Mouse (Mus musculus) gastrocnemius, adult 8-10 months (tissue): ENCODE results near the gene Cand1. TPM values are rescaled to one million over a fixed set of nuclear protein-coding genes. Genes with fewer than 3 reads are reported as not detected.

Source experiments
- DNase-seq, 2 experiments: peaks; one replicate each; pipeline ENCODE4 v3.0.0; 2022; ENCODE audit warnings: low spot score in 2 of 2
- total RNA-seq, 4 experiments: library from RNA; stranded (reverse); gene quantifications; 2 replicates each; pipeline ENCODE4 v1.2.4; 2022

Gene Cand1
- total RNA-seq: 10 to 100 TPM; 12.9 to 18.1 (median 14.4) TPM

DNA sequence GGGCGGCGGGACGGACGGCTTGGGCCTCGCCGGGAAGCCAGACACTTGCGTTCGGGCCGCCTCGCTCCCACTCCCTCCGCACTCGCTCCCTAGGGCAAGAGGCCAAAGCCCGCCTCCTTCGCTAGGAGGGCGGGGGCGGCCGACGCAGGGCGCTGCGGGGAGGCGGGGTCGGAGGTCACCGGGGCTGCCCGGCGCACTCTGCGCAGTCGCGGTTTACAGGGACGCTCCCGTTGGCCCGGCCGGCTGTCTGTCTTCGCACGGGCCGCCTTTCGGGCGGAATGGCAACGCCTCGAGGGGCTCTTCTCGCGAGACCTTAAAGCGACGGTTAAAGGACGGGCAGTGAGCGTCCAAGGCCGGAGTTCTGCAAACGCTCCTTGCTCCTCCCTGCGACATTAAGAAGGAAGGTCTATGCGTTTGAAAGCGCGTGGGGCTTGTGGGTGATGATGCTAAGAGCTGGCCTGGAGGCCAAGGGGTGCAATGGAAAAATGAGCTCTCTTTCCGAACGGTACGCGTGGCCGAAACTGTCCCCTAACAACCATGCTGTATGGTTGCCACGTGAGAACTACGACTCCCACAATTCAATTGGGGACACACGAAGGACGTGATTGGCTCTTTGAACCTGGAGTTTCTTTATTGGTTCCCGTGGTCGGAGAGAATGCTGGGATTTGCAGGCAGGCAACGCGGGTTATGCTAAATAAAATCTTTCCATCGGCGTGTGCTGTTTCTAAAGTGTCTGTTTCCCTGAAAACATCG is at the start of gene Cand1:
Cand1 (minus strand) TSS at position 87 of the 753 bp plus-strand sequence.
- peak; percentile 98 for DNase-seq

DNA sequence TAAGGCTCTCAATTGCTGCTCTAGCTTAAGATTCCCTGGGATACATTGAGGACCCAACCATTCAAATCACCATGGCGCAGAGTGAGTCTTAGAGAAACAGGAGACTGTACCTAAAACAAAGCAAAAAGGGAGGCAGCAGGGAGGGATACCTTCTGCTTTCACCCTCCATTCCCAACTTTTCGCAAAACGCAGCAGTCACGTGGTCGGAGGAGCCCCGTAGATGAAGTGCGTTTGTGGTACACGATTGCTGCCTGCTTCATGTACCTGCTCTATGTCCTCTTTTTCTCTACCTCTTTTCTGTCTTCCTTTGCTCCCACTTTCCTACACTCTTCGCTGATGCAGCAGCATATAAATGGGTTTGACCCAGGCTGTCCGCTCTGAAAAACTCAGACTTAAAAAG is 39.0 kb upstream of the Cand1 start:
- no peak for DNase-seq

DNA sequence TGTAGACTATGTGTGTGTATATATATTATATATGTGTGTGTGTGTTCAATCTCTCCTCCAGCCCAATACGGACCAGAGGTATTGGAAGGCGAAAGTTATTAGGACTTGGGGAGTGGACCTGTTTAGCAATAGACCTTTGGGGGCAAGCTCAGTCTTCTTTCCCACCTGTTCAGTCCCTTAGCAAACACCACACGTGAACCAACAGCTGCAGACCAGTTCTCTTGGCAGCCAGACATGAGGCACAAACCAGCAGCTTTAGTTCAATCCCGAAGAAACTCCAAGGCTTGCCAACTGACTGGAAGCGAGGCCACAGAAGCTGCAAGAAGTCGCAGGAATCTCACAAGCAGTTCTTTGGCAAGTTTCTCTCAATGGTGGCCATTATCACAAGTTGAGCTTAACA is 34.5 kb upstream of the Cand1 start:
- no peak for DNase-seq

DNA sequence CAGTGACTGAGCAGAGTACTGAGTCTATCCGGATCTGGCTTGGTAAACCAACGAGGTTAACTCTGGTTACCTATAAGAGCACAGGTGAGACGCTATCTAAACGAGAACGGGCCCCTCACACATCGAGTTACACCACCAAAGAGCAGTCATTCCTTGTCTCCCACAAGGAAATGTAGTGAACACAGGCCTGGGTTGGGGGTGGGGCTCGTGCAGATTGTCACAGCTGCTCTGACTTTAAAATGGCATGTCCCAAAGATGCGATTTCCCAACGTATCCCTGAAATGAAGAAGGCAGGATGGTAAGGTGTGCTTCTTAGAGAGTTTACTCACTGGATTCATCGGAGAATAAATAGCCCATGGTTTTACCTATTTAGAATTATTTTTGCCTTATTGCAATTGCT is 32.7 kb upstream of the Cand1 start:
- no peak for DNase-seq

DNA sequence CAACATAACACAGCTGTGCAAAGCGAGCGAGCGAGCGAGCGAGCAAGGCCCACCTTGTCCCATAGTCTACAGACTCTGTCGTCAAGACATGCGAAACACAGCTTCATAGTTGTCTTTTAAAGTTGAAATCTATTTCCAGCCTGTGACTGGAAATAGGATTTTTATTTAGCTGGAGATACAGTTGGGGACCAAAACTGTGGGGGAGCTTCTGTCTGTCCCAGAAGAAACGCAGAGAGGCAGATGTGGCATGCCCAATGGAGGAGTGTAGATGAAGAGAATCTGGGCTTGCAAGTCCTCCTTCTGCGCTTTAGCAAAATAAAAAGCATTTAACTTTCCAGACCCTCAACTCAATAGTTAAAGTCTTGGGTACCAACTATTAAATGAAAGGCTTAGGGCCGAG is 32.1 kb upstream of the Cand1 start:
- no peak for DNase-seq

DNA sequence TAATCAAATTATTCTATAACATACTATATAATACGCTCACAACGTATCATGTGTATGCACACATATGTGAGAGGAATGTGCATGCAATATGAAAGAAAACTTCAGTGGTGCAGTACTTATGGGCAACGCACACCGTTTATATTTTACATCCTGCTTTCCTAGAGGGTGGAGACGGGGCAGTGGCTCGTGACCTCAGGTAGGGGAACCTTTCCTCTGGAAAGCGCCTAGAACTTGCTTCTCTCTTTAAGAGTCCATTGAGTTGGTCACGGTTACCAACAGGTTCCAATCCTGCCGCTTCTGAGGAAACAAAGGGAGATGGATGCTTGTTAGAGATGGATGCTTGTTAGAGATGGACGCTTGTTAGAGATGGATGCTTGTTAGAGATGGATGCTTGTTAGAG is 31.2 kb upstream of the Cand1 start:
- no peak for DNase-seq

DNA sequence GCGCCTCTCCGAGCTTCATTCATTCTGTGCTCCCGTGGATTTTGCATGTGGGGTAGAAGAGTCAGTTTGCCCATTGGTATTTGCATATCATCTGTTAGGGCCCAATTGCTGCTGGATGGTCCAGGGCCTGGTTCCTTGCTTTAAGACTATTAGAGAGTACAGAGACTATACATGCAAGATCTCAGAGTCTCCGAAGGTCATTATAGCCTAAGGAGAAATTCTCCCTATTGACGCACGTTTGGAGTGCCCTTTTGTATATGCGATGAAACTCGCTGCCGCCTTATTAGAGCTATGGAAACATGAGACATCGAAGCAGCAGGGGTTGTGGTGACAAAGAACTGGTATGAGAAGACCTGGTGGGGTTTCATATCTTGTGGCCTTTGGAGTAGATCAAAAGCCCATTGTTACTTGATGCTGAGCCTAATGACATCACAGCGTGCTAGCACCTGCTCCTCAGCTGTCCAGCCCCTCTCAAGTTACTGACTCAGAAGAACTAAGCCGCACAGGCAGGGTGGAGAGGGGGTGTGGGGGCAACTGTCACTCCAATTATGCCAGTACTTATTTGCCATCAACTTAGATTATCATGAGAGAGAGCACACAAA is 30.6 kb upstream of the Cand1 start:
- DNase-seq: no peak

DNA sequence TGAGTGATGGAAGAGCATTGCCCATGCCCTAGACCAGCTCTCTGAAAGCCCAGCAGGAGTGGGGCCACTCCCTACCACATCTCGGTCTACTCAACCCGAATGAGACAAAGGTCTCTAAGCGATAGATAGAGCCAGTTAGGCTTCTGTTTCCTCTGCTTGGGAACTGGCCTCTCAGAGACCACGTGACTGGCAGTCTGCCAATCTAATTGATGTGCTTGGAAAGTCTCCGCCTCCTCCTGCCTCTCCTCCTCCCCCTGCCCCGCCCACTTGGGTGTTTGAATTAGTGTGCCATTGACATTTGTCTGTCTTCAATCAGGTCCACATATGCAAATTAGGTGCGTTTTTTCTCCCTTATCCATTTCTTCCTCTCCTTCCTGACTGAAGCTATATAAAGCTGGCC is 24.9 kb upstream of the Cand1 start:
- no peak for DNase-seq

DNA sequence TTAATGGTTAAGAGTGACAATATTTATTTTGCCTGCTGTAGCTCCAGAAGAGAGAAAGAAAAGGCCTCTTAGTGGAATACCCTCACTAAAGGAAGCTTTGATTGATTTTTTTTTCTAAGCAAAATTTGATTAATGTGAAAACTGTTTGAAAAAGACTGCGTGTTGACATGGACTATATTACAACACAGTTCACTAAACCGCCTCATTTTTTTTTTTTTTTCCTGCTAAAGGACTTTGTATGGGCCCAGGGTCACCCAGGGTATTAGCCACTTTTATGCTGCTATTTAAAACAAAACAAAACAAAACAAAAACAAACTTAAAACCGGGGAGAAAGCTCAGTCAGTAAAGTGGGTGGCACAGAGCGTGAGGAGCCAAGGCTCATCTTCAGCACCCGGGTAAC is 23.0 kb upstream of the Cand1 start:
- DNase-seq: no peak

DNA sequence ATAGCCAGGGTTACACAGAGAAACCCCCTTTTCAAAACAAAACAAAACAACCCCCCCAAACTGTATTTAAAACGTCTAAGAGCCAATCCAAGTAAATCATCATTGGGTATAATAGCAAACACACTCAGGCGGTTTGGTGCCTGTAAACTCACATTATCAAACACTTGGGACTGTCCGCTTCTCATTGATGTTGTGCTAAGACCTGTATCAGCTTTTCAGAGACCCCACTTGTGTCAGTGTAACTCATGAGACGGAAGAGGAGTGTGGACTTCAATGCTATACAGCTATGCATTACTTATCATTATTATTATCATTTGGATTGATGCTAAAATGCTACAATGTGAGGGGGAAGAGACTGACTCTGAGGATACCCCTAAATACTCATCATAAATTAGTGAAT is 18.0 kb upstream of the Cand1 start:
- DNase-seq: no peak

DNA sequence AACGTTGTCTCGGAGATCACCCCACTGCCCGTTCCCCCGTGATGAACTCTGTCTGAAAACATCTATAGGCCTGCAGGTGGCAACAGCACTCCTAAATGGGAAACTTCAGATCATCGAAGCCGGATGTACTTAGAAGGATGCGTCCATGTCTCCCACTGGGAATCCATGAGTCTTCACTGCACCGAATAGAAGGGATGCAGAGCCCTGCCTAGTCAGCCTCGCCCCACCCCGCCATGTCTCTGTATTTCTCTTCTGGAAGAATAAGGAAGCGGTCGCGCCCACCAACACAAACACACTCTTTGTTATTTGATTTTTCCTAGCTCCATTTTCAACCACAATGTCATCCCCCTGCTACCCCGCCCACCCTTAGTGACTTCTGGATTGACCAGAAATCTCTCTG is 4.3 kb upstream of the Cand1 start:
- DNase-seq: no peak

DNA sequence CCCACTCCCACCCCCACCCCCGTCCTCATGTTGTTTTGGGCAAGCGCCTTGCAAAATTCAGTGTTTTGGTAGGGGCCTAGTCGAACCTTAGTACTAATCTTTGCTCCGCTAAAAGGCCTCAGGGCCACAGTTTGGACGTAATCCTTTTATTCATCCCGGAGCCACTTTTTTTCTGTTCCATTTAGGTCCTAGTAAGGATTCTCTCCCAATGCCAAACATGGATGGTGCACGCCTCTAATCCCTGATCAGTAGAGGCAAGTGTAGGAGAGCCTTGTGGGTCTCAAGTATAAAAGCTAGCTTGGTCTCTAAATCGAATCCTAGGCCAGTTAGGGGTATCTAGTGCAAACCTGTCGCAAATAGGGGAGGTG is 851 bp upstream of the Cand1 start:
- DNase-seq: no peak

DNA sequence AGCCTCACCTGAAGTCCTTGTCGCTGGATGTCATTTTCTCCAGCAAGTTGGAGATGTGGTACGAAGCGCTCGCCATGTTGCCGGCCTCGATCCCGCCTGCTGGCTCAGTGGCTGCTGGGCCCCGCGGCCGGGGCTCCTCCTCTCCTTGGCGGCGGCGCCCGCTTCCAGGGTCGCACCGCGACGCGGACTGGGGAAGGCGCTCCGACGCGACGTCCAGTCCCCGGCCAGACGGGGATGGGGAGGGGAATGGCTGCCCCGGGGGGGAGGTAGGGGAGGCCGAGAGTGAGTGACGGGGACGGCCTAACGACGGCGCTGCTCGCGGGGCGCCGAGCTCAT is 254 bp downstream of the Cand1 start:
- no peak for DNase-seq

DNA sequence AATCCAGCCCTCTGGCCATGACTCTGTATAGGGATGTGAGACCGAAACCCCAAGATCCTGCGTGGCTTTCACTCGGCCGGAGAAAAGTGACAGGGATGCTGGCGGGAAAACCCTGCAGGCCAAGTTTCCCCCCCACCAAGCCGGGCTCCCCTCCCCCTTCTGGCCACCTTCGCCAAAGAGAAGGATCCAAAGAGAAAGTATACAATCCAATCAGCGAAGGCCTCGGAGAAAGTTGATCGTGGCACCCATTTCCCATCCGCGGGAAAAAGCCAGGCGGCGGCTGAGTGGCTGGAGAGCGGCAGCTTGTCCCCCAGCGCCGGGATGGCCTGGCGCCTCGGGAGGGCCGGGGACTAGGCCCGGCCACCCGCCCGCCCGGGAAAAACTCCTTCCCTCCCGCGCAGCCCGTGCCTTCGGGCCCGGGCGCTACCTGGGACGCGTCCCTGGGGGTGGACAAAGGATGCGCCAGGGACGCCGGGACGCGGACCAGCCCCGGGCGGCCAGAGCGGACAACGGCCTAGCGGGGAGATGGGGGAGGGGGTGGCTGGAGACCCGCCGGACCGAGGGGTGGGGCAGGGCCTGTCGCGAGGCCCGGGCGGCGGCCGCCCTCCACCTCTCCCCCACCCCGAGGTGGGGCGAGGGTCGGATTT is 747 bp downstream of the Cand1 start:
- peak; percentile 4 to 8 for DNase-seq

DNA sequence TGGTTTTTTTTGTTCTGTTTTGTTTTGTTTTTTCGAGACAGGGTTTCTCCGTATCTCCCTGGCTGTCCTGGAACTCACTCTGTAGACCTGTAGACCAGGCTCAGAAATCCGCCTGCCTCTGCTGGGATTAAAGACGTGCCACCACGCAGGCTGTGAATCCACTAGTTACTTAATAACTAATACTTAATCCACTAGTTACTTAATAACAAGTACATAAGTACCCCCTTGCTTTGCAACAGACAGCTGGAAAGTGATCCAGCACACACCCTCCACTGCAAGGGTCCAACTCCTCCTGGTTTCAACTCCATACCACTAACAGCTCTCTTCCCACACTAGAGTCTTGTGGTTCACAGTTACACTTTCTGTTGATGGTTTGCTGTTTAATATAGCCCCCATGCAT is 8.3 kb downstream of the Cand1 start:
- DNase-seq: no peak

DNA sequence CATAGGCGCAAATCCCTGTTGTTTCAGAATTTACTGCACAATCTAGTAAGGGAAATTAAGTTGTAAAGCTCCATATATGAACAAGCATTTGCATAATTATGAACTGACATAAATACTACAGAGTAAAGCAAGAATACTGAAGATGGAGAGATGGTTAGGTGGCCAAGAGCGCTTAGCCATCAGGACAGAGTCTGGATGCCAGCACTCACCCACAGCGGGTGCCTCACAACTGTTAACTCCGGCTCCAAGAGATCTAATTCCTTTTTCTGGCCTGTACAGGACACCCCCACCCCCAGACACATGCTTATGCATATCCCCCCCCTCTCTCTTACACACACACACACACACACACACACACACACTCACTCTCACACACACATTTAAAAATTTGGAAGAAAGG is 9.2 kb downstream of the Cand1 start:
- DNase-seq: no peak

DNA sequence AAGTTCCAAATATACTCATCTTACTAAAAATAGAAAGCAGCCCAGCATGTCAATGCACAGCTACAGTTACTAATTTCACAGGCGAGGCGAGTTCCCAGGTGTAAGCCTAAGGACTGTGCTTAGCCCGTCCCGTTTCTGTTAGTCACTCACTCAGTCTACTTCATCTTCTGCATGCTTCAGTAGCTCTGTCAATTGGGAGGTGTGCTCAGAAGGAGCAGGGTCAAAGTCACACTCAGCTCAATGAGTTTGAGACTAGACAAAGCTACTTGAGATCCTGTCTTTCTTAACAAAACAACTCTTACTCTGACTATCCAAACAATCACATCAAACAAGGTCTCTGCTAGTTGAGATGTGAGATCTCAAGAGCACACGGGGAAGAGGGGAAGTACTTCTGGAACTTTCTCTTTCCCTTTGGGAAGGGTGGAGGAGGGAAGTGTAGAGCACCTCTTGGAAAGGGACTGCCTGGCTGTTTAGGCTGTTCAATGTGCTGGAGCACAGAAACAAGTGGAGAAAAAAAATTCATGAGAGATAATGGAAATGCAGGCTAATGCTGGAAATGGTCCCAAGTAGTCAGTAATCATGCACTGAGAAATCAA is 9.7 kb downstream of the Cand1 start:
- DNase-seq: no peak

DNA sequence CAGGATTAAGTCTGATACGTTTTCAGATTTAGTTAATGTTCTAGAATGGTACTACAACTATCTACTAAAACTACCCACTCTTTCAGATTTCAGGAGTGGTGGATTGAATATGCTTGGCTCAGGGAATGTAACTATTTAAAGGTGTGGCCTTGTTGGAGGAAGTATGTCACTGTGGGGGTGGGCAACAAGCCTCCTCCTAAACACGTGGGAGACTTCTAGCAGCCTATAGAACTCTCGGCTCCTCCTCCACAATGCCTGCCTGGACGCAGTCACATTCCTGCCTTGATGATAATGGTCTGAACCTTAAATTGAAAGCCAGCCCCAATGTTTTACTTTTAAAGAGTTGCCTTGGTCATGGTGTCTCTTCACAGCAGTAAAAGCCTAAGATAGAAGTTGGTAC is 16.2 kb downstream of the Cand1 start:
- DNase-seq: no peak

DNA sequence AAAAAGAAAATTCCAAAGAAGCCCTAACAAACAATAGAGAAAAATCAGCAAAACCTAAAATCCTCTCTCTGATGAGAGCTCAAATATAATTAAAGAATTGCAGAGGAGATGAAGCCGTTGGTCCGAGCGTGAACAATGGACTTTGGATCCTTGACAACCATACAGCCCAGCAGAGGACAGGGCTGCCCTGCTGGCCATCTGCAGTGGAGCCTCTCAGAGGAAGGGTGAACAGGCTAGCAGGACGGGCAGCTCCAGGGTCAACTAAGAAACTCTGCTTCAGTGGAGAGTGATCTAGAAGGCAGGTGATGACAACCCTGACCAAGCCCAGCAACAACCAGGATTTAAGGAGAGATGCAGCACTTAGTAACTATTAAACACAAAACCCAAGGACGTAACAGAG is 18.2 kb downstream of the Cand1 start:
- DNase-seq: no peak

DNA sequence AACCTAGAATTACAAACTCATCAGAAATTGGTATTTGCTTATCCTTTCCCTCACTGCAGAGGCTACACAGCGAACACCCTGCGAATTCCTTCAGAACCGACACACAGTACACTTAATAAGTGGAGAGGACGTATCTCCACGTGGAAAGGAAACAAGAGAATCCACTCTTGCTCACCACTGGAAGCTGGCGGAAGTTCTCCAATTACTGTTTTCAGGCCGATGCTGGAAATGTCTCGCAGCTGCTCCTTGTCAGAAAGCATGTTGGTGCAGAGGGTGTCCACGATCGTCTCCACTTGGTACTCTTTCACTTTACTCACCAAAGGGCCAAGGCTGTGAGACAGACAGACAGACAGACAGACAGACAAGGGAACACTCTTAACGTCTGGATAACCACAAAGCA is 20.4 kb downstream of the Cand1 start:
- peak; percentile 10 to 36 for DNase-seq

DNA sequence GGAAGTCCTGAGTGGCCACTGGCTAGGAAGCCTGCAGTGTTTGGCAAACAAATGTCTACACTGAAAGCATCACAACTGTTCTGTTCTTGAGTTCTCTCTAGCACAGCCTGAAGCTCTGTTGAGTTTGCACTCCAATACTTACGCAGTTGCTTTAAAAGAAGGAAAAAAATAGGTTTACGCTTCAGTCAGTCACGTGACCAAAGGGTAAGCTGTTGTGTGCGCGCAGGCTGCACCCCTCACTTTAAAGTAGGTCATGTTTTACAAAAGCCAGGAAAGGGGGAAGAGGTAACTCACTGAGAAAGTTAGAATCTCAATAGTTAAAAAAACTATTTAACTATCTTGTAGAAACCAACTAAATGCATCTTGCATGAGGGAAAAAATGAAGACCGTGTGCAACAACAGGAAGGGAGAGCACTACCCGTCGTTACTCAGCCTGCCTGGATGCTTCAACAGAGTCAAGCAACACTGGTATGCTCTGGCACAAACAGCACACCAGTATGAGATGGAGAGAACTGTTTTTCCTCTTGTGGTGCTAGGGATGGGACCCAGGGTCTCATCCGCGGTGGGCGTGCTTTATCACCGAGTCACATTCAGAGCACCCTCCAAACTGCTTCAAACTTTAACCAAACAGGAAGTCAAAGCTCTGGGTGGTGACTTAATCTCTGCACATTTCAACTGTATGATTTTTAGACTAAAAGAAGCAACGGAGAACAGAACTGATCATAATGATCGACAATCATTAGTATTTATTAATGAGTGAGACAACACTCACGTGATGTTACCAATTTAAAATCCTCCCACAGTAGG is 21.4 kb downstream of the Cand1 start:
- no peak for DNase-seq

DNA sequence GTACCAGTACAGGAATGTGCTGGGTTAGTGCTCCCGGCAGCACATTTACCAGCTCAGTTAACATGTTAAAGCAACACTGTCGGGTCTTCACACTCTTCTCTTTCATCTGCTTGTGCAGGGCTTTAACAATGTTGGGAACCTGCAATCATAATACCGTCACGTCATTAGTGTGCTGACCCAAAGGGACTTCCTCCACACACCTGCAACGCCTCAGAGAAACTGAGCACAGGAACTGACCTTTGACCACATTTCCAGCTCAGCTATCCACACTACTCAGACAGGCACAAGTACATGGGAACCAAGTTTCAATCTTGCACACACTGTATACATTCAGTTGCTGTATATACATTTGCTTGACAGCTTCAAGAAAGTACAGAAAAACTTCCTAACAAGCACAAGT is 27.4 kb downstream of the Cand1 start:
- no peak for DNase-seq
